Mouse (Mus musculus) layer of hippocampus, postnatal 10 days (tissue): Measurements from ENCODE around the gene Pkd2l1. TPM values are rescaled to one million over a fixed set of nuclear protein-coding genes. Genes with fewer than 3 reads are reported as not detected.

Experiments used
- DNase-seq, 2 experiments: peaks; one replicate each; pipeline ENCODE4 v3.0.0; 2021; ENCODE audit warnings: low spot score in 2 of 2
- total RNA-seq, 2 experiments: library from RNA; stranded (reverse); gene quantifications; 2 replicates each; pipeline ENCODE4 v1.2.3; 2021

Pkd2l1 gene
- total RNA-seq, 2 experiments from 2014 or later, result 0.11 TPM; not detected in 1

- peak in 1 of 2 experiments; percentile 7 for DNase-seq
Observed at GRCm38 (mm10) chr19:44107661-44108521, 84.4 kb downstream of the Pkd2l1 start.

GRCm38 (mm10) chr19:44106831-44107660 is 85.2 kb downstream of the Pkd2l1 start, which contains the start of gene Chuk:
TSS of gene Chuk (minus strand) at chr19:44107480.
- DNase-seq, result peak; percentile 94 to 95

DNA sequence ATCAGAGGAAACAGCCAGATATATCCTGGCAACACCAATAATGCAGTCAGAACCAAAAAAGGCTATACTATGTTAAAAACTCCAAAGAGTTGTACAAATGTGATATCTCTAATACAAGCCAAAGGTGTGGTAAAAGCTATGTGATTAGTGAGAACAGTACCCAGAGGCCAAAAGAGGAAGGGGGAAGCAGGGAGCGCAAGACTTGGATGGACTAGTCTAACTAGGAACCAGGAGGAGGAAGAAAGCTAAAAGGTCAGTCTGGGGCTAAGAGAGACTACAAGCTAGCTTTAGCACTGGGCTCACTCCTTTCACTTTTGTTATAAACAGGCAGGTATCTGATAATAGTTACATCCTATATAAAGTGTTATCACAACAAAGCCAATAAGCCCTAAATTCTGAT is 87.8 kb downstream of the Pkd2l1 start:
- no peak for DNase-seq

DNA sequence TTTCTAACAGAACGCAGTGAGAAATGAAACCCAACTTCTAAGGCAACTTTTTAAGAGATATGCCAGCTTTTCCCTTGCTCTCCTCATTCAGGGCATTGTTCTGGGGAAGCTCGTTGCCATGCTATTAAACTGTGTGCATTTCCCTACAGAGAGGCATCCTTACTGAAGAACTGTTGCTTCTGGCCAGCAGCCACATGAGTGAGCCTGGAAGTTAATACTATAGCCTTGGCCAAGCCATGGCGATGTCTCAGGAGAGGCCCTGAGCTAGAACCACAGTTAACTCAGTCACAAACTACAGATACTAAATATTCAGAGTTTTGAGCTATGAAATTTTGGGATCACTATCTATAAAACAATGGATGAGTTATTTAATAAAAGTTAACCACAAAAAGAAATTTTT is 89.2 kb downstream of the Pkd2l1 start:
- no peak for DNase-seq

GRCm38 (mm10) chr19:44100840-44101239 is 91.4 kb downstream of the Pkd2l1 start:
- DNase-seq, result no peak

Other genes with a start within 250 kb of the Pkd2l1 start
- under 1 TPM; 0.25 to 0.30 TPM for gene Cpn1, start 205.9 kb downstream of the Pkd2l1 start, total RNA-seq
- not detected for gene Cyp2c23, start 163.2 kb downstream of the Pkd2l1 start, total RNA-seq
- 10 to 100 TPM; 19.2 to 20.0 TPM for gene Erlin1, start 122.7 kb downstream of the Pkd2l1 start, total RNA-seq
- 10 to 100 TPM; 43.6 to 52.9 TPM for gene Chuk, start 85.0 kb downstream of the Pkd2l1 start, total RNA-seq
- gene Cwf19l1, start 56.6 kb downstream of the Pkd2l1 start, total RNA-seq, result 10 to 100 TPM; 18.9 to 21.3 TPM
- 10 to 100 TPM; 70.4 to 75.6 TPM for gene Bloc1s2, start 46.0 kb downstream of the Pkd2l1 start, total RNA-seq
- gene Scd3, start 10.8 kb upstream of the Pkd2l1 start, total RNA-seq, result 1 to 10 TPM in 1 of 2 experiments, under 1 TPM in 1; 0.73 to 2.3 TPM
- gene Scd2, start 101.2 kb upstream of the Pkd2l1 start, total RNA-seq, result 100 to 1,000 TPM; 715 to 736 TPM
- gene Scd4, start 140.7 kb upstream of the Pkd2l1 start, total RNA-seq, result 1 to 10 TPM; 1.5 to 2.8 TPM
- gene Scd1, start 215.4 kb upstream of the Pkd2l1 start, total RNA-seq, result 100 to 1,000 TPM; 106 to 146 TPM